Mouse (Mus musculus) embryonic fibroblast, embryonic 13.5 days (primary cell): ENCODE measurements at regions not wholly inside any gene's neighbourhood (a gene's known extent, or its start where the extent isn't known, plus 50 kb on each side); places are given as distances from the start of the nearest gene placed in this dataset.
"Not testable (repeated sequence)": the region's sequence is repeated elsewhere in the genome, so short reads cannot be mapped to it uniquely, and the experiment has no call there.

ENCODE experiments used
- CTCF ChIP-seq: IDR thresholded peaks from 2 replicates; pipeline ENCODE4 v1.5.1; 2011; ENCODE audit warnings: mild to moderate bottlenecking, control low read depth, low read length, moderate library complexity, borderline replicate concordance; ENCODE audit not compliant: insufficient read depth
- POLR2A ChIP-seq: IDR thresholded peaks from 2 replicates; pipeline ENCODE4 v1.6.1; 2011; ENCODE audit warnings: low read depth, mild to moderate bottlenecking, control low read depth, low read length, moderate library complexity

- TF ChIP-seq CTCF, POLR2A: not testable (repeated sequence)
These were observed 169.9 kb upstream of the Pbx1 start for GRCm38 (mm10) chr1:168601967-168602366.
